Mouse (Mus musculus): ENCODE measurements around the gene Ltbp3.

DNA sequence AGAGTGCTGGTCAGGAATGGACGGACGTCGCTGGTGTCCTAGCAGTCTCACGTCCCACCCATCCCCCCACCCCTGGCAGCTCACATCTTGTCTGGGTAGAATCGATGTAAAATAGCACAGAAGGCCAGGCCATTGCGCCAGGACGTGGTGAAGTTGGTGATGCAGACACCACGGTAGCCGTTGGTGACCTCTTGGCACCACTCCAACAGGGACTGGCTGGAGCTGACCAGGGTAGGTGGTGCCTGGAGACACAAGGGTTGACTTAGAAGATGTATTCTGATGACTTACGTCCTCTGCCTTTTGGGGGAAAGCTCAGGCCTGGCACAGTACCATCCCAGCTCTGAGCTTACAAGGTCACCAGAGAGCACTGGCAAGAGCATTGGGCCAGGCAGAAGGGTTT lies 23.7 kb upstream of the Ltbp3 start:
- no peak for TF ChIP-seq CTCF (IDR thresholded peaks at IDR 0.05)
- no peak for TF ChIP-seq EP300 (IDR thresholded peaks at IDR 0.05)

All from lung, postnatal 0 days (tissue).